Mouse (Mus musculus): ENCODE measurements around the gene Atf7. TPM values are rescaled to one million over a fixed set of nuclear protein-coding genes. Genes with fewer than 3 reads are reported as not detected.
"Not testable (repeated sequence)": the region's sequence is repeated elsewhere in the genome, so short reads cannot be mapped to it uniquely, and the experiment has no call there.

Gene Atf7
- 10 to 100 TPM; 40.8 to 44.8 (median 42.6) TPM for total RNA-seq (2022)

DNA sequence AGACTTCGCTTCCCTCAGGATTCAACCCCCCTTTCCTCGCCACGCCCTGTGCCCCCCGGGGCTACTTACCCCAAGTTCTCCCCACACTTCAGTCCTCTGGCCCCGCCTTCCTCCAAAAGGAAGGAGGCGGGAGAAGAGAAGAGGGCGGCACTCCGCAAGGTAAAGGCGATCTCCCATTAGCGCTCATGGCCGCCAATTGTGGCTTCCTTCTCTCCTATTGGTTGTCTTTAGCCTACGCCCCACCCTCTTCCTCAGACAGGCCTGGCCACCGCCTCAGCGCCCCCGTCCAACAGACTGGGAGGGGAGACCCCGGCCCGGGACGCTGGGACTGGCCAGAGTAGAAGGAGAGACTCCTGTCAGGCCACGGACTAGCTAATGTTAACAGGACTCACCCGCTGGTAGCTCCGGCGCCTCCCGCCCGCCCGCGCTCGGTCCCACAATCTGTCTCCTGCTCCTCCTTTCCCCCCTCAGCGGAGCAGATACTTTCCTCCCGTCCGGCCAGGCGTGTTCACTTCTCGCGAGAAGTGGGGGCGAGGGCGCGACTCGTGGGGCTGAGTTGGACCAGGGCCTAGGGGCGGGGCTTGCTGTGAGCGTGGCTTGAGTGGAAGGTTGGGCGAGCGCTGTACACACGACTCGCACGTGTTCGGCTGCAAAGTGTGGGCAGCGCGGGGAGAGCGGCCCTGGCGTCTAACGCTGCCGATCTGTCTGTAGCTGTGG, at the start of gene Atf7, which contains the start of gene Gm28047:
Gene Atf7, minus strand, starts transcription at position 495 of the 717 bp plus-strand sequence.
Gene Gm28047, minus strand, starts transcription at position 98 of the 717 bp plus-strand sequence.
- DNase-seq (ENCODE audit: low spot score in 2 of 2), result peak; percentile 98

DNA sequence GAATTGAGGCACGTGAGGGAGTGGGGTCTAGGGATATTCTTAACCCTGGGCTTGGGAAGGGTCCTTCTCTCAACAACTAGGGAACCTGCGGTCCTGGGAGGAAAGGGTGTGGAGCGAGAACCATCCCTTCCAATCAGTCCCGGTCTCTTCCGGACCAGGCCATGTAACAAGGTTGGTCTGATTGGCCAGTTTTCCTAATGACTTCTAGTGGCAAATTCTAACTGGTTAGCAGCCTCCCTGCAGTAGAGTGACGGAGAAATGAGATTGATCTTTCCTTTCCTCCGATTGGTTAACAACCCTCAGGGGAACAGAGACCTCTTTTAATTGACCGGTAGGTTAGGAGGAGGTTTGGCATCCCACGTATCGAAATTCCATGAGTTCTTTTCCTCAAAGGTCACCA, 48.3 kb upstream of the Atf7 start:
- DNase-seq (ENCODE audit: low spot score in 2 of 2), result peak in 1 of 2 experiments; percentile 61

- DNase-seq (ENCODE audit: low spot score in 2 of 2), result peak; percentile 32 to 43
Observed at GRCm38 (mm10) chr15:102672215-102673071, 47.2 kb upstream of the Atf7 start, which contains the start of gene Atp5g2. Gene Atp5g2 (minus strand): TSS chr15:102672352.

- DNase-seq (ENCODE audit: low spot score in 2 of 2), result peak; percentile 48 to 71
Observed at GRCm38 (mm10) chr15:102671721-102672214, 46.5 kb upstream of the Atf7 start.

DNA sequence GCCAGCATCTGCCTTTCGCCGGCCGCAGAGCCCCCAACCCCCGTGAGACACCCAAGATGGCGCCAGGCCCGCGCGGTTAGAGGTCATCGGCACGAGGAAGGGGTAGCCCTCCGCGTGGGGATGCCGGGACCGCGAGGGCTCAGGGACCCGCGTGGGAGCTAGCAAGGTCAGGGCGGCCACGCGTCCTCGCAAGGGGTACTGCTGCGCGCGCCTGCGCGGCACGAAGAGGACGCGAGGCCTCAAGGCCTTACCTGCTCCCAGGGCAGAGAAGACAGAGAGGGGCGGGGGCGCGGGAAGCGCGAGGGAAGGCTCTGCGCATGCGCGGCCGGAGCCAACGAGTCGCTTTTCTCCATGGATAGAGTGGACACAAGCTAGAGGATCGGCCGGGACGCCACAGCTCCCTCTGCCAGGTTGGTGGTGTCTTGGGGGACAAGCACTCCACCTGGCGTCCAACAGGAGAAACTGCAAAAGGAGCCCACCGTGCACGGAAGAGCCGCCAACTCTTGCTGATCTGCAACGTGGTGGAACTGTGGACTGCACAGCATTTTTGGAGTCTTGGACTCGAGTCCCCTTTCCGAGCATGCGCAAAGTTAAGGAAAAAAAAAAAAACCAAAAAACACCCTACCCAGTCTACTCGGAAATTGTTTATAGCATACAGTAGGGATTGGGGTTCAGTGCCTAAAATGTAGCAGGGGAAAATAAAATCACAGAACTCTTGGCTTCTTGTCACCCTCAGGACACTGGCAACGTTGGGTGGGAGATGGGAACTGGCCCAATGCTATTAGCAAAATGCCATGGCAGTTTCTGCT, 45.7 kb upstream of the Atf7 start:
- DNase-seq (ENCODE audit: low spot score in 2 of 2), result peak; percentile 92 to 98

GRCm38 (mm10) chr15:102670281-102670680, 45.0 kb upstream of the Atf7 start:
- DNase-seq (ENCODE audit: low spot score in 2 of 2), result no peak

DNA sequence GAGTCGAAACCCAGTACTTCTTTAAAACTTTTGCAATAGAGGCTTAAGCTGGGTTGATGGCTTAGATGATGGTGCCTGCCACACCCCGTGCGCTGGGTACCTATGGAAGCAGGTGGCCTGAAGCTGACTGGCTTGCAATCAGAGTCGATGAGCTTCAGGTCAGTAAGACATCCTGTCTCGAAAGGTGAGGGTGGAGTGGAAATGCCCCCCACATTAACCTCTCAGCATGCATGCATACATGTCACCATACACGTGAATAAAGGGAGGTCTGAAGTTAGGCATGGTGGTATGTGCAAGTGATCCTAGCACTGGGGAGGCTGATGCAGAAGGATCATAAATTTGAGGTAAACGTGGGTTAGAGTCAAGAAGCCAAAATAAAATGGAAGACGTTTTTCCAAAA, 44.3 kb upstream of the Atf7 start:
- DNase-seq (ENCODE audit: low spot score in 2 of 2), result no peak

DNA sequence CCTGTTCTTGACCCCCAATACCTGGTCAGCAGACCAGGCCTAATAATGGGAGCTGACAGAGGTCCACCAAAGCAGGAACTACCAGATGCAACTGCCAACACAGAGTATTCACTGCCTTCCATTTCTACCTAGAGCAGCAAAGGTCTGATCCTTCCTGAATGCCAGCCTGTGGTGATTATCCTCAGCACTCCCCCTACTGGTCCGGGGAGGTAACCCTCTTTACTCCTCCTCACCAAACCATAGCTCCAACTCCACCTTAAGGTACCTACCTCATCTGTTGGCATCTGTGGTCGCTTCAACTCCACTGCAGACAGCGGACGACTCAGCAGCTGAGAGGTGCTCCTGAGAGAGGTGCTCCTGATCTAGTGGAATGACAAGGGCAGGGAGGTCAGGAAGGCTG, 40.2 kb upstream of the Atf7 start:
- no peak for DNase-seq (ENCODE audit: low spot score in 2 of 2)

- no peak for DNase-seq (ENCODE audit: low spot score in 2 of 2)
Observed at GRCm38 (mm10) chr15:102663825-102664224, 38.6 kb upstream of the Atf7 start.

- DNase-seq (ENCODE audit: low spot score in 2 of 2), result not testable (repeated sequence)
Observed at GRCm38 (mm10) chr15:102662601-102663000, 37.3 kb upstream of the Atf7 start.

- DNase-seq (ENCODE audit: low spot score in 2 of 2), result peak in 1 of 2 experiments; percentile 33
Observed at GRCm38 (mm10) chr15:102657926-102658381, 32.7 kb upstream of the Atf7 start.

GRCm38 (mm10) chr15:102656658-102657057, 31.4 kb upstream of the Atf7 start:
- no peak for DNase-seq (ENCODE audit: low spot score in 2 of 2)

DNA sequence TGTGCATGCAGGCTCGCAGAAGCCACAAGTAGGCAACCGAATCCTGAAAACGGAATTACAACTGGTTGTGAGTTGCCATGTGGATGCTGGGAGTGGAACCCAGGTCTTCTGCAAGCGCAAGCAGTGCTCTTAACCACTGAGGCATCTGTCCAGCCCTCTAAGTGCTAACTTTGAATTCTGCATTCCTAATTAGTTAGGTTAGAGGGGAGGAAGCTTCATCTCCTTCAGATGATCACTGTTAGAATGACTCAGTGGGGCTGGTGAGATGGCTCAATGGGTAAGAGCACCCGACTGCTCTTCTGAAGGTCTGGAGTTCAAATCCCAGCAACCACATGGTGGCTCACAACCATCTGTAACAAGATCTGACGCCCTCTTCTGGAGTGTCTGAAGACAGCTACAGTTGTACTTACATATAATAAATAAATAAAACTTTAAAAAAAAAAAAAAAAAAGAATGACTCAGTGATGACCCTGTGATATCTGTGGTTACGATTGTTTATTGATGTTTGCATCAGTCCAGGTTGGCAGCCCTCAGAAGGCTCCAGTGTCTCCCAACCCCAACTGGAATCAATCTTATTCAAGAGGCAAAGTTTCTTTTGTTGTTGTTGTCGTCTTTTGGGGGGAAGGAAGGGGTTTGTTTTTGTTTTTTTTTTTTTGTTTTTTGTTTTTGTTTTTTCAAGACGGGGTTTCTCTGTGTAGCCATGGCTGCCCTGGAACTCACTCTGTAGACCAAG, 26.8 kb upstream of the Atf7 start:
- DNase-seq (ENCODE audit: low spot score in 2 of 2), result not testable (repeated sequence)

DNA sequence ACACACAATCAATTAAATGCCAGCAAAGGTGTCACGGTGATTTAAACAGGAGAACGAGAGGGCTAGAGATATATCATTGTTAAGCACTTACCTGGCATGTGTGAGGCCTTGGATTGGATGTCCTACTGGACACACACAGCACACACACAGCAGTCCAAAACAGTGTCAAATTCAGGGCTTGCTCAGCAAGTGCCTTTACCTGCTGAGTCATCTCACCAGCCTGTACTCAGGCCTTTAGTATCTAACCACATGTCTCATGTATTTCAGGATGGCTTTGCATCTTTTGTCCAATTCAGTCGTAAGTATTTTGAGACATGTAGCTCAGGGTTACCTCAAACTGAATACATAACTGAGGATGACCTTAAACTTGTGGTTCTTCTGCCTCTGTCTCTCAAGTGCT, 25.8 kb upstream of the Atf7 start:
- no peak for DNase-seq (ENCODE audit: low spot score in 2 of 2)

- DNase-seq (ENCODE audit: low spot score in 2 of 2), result peak in 1 of 2 experiments; percentile 85
Observed at GRCm38 (mm10) chr15:102635817-102636216, 10.6 kb upstream of the Atf7 start.

DNA sequence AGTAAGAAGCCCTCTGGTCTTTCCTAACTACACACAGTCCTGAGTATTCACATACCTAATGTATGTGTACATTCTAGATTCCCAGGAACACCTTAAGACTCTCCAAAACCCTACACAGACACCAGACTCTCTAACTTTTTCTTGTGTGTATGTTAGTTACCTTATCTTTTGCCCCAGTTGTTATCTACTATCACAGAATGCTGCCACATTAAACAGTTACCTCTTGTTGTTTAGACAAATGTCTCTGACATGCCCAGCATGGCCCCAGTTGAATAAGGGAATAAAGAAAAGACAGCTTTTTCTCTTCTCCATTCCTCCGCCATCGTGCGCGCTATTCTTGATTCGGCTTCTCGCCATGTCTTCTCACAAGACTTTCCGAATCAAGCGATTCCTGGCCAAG, 9.4 kb upstream of the Atf7 start:
- no peak for DNase-seq (ENCODE audit: low spot score in 2 of 2)

GRCm38 (mm10) chr15:102625687-102626055, 407 bp upstream of the Atf7 start:
- no peak for DNase-seq (ENCODE audit: low spot score in 2 of 2)

DNA sequence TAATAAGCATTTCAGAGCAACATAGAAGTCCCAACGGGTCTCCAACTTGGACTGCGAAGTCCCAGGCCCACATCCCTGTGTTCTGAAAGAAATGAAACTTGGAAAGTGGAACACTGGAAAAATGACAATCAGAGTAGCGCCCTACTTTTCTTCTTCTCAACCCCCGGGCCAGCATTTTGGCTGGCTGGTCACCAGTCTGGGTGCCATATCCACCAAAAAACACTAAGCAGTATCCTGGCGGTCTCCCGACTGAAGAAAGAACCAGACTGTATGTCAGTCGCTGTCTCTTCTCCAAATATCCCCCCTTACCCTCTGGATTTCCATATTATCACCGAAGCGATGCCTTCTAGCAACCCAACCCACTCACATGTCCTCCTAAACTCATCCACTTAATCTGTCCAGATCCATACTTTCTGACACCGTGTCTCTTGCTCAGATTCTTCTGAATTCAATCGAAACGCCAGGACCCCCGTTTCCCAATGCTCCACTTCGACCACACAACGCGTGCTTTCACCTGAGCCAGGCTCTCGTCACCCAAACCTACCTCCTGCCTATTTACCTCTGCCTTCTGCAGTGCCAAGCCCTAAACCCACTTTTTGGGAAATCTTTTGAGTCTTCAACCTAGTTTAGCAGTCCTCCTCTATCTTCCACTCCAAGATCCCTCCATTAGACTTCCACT, 834 bp downstream of the Atf7 start:
- peak in 1 of 2 experiments; percentile 16 for DNase-seq (ENCODE audit: low spot score in 2 of 2)

- no peak for DNase-seq (ENCODE audit: low spot score in 2 of 2)
Observed at GRCm38 (mm10) chr15:102623121-102623520, 2.1 kb downstream of the Atf7 start.

- DNase-seq (ENCODE audit: low spot score in 2 of 2), result no peak
Observed at GRCm38 (mm10) chr15:102622536-102622935, 2.7 kb downstream of the Atf7 start.

Measured in left cerebral cortex, adult 8-10 months (tissue).